Mouse (Mus musculus): ENCODE data around the gene Mrpl32. TPM values are rescaled to one million over a fixed set of nuclear protein-coding genes. Genes with fewer than 3 reads are reported as not detected.

Mrpl32 gene
- 10 to 100 TPM; 42.2 to 44.0 TPM for total RNA-seq (2021)
- long read RNA-seq, experiment 1, transcript Mrpl32-202 (3 exons, 3,013 nt) = major isoform, 46 of 52 reads
- long read RNA-seq, experiment 1, partial matches to known transcripts = 2 of 52 reads
- long read RNA-seq, experiment 1, other reads (novel, unspliced or antisense) = 1 of 52 reads
- long read RNA-seq, experiment 2, transcript Mrpl32-202 (3 exons, 3,013 nt) = major isoform, 39 of 41 reads
- long read RNA-seq, experiment 2, partial matches to known transcripts = 0 of 41 reads
- long read RNA-seq, experiment 2, other reads (novel, unspliced or antisense) = 1 of 41 reads

- intact Hi-C loops (cut with DNase I) = loop anchor here (5.0 to 10.0 kb wide), 2 partner anchors 438 to 661 kb away; partner anchors contain the start of gene B3galnt2
- peak; percentile 98 for DNase-seq
Observed at GRCm38 (mm10) chr13:14612926-14613529, at the start of gene Mrpl32, which contains the start of gene Psma2. Gene Mrpl32 (minus strand): TSS chr13:14613165. Gene Psma2 (plus strand): TSS chr13:14613240.

GRCm38 (mm10) chr13:14649301-14649700 is 36.3 kb upstream of the Mrpl32 start:
- intact Hi-C loops (cut with DNase I) = loop anchor here (1.0 kb wide), 1 partner anchor 1111 kb away; no protein-coding TSS in a partner anchor
- peak in 1 of 2 experiments; percentile 34 for DNase-seq

GRCm38 (mm10) chr13:14639998-14640397 is 27.0 kb upstream of the Mrpl32 start:
- DNase-seq = no peak
- intact Hi-C loops (cut with DNase I) = no loop called here

GRCm38 (mm10) chr13:14629726-14630641 is 17.0 kb upstream of the Mrpl32 start, which contains the start of gene AW209491:
Gene AW209491 (plus strand): TSS chr13:14630154.
- intact Hi-C loops (cut with DNase I) = no loop called here
- DNase-seq = peak; percentile 93 to 96

- DNase-seq = peak; percentile 59 to 77
- intact Hi-C loops (cut with DNase I) = loop anchor here (10.0 kb wide), 1 partner anchor 444 kb away; no protein-coding TSS in a partner anchor
Observed at GRCm38 (mm10) chr13:14618724-14619123, 5.8 kb upstream of the Mrpl32 start.

- no peak for DNase-seq
- intact Hi-C loops (cut with DNase I) = loop anchor here (5.0 to 10.0 kb wide), 2 partner anchors 439 to 661 kb away; partner anchors contain the start of gene B3galnt2
Observed at GRCm38 (mm10) chr13:14613553-14613952, 588 bp upstream of the Mrpl32 start.

GRCm38 (mm10) chr13:14612463-14612862 is 502 bp downstream of the Mrpl32 start:
- intact Hi-C loops (cut with DNase I) = loop anchor here (5.0 to 10.0 kb wide), 2 partner anchors 438 to 660 kb away; partner anchors contain the start of gene B3galnt2
- DNase-seq = no peak

GRCm38 (mm10) chr13:14607616-14608015 is 5.3 kb downstream of the Mrpl32 start:
- intact Hi-C loops (cut with DNase I) = no loop called here
- no peak for DNase-seq

- intact Hi-C loops (cut with DNase I) = no loop called here
- DNase-seq = no peak
Observed at GRCm38 (mm10) chr13:14602744-14603143, 10.2 kb downstream of the Mrpl32 start.

GRCm38 (mm10) chr13:14580392-14580791 is 32.6 kb downstream of the Mrpl32 start:
- no peak for DNase-seq
- intact Hi-C loops (cut with DNase I) = no loop called here

GRCm38 (mm10) chr13:14574128-14574527 is 38.8 kb downstream of the Mrpl32 start:
- no peak for DNase-seq
- intact Hi-C loops (cut with DNase I) = no loop called here

- no peak for DNase-seq
- intact Hi-C loops (cut with DNase I) = no loop called here
Observed at GRCm38 (mm10) chr13:14561336-14561735, 51.6 kb downstream of the Mrpl32 start.

Other genes with a start within 250 kb of the Mrpl32 start
- gene Hecw1, start 89.9 kb downstream of the Mrpl32 start, total RNA-seq (2021) = under 1 TPM; 0.46 to 0.60 TPM
- gene Psma2, start 75 bp upstream of the Mrpl32 start, total RNA-seq (2021) = 10 to 100 TPM; 55.5 to 56.7 TPM
- 10 to 100 TPM in 1 of 2 experiments, 1 to 10 TPM in 1; 8.9 to 10.1 TPM for gene AW209491, start 17.0 kb upstream of the Mrpl32 start, total RNA-seq (2021)